Mouse (Mus musculus) liver, embryonic 12.5 days (tissue): ENCODE measurements around the gene Golga2. TPM values are rescaled to one million over a fixed set of nuclear protein-coding genes. Genes with fewer than 3 reads are reported as not detected.
"Not testable (repeated sequence)": the region's sequence is repeated elsewhere in the genome, so short reads cannot be mapped to it uniquely, and the experiment has no call there.

Experiments
- ATAC-seq: fragments of 200-750 bp; cut with Nextera tagmentation; 2 replicates; pipeline ENCODE4 v1.8.0; 2017; ENCODE audit warnings: moderate number of reproducible peaks, mild to moderate bottlenecking, moderate library complexity
- H3K27ac ChIP-seq: fragments of 300-500 bp; sonication (generic); 2 replicates; pipeline ENCODE4 v1.5.1; 2016; ENCODE audit warnings: mild to moderate bottlenecking
- H3K27me3 ChIP-seq: fragments of 300-500 bp; sonication (generic); replicated peaks from 2 replicates; pipeline ENCODE4 v1.6.1; 2016; ENCODE audit warnings: mild to moderate bottlenecking, moderate library complexity
- H3K36me3 ChIP-seq: fragments of 300-500 bp; sonication (generic); 2 replicates; pipeline ENCODE4 v1.6.1; 2016; ENCODE audit warnings: mild to moderate bottlenecking, moderate library complexity
- H3K4me1 ChIP-seq: fragments of 300-500 bp; sonication (generic); 2 replicates; pipeline ENCODE4 v1.6.1; 2016
- H3K4me2 ChIP-seq: fragments of 300-500 bp; sonication (generic); 2 replicates; pipeline ENCODE4 v1.6.1; 2016; ENCODE audit warnings: mild to moderate bottlenecking, moderate library complexity
- H3K4me3 ChIP-seq: fragments of 300-500 bp; sonication (generic); 2 replicates; pipeline ENCODE4 v1.5.1; 2016; ENCODE audit warnings: mild to moderate bottlenecking, moderate library complexity
- H3K9ac ChIP-seq: fragments of 300-500 bp; sonication (generic); 2 replicates; pipeline ENCODE4 v1.6.1; 2016; ENCODE audit warnings: mild to moderate bottlenecking, moderate library complexity
- H3K9me3 ChIP-seq: fragments of 300-500 bp; sonication (generic); replicated peaks from 2 replicates; pipeline ENCODE4 v1.6.1; 2016; ENCODE audit warnings: mild to moderate bottlenecking, moderate library complexity
- WGBS: fragments of 180-500 bp; shearing (Covaris S2); methylation state at CpG from one replicate; pipeline ENCODE4 v1.1.7; 2016; ENCODE audit not compliant: insufficient replicate concordance; 5-methylcytosine and 5-hydroxymethylcytosine counted together
- polyA plus RNA-seq: library from polyadenylated mRNA; unstranded; fragments of >200 nt; fragmentation: Nextera tagmentation; extraction: Ambion mirVana; gene quantifications from 2 replicates; pipeline ENCODE4 v1.2.1, GENCODE M21; 2016

Golga2 gene
- polyA plus RNA-seq, 1 experiment from 2014 or later, result 14.4 TPM

DNA sequence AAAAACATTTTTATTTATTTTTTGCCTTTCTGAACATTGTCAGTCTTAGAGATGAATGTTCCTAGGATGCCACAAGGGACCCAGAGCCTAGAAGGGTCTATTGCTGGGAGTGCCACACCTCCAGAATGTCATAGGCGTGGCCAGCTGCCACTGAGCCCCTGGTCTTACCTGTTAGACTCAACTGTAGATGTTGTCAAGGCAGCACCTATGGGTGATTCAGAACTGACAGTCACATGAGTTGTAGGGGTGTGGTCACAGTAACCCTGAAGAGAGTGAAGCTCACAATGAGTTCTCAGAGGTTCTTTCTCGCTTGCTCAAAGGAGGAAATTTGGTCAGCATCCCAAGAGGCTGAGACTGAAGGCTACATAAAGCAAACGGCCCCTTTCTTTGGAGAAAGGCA lies 8.1 kb downstream of the Golga2 start:
- Histone ChIP-seq H3K4me1 (0 out of 2 replicates have a peak, but pooled peaks cover 2% of the 10 kb centered on the region), H3K27me3 (no peaks in the 10 kb centered on the region), H3K9ac (no peak overlapping the region), H3K4me2 (no peak overlapping the region), H3K4me3 (no peak overlapping the region), H3K27ac (no peak overlapping the region), H3K36me3 (peaks cover 81% of the 10 kb centered on the region), H3K9me3 (no peaks in the 10 kb centered on the region)
- WGBS, result 76% methylated on average over 3 of the region's 3 CpGs
- 0 out of 2 replicates have a peak, but pooled peaks have one; percentile 18 for ATAC-seq

DNA sequence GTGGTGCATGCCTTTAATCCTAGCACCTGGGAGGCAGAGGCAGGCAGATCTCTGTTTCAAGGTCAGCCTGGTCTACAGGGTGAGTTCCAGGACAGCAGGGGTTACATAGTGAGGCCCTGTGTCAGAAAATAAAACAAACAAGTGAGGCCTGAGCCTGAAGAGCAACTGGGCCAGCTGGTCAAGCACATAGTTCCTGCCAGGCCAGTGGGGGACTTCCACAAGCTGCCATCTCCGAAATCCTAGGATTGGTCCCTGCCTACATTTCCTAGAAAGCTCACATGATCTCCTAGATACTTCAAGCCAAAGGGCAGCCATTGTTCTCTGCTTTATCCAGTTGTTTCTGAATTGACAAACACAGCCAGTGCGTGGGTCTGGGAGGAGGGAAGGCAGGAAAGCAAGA lies 8.7 kb downstream of the Golga2 start:
- H3K9ac ChIP-seq, ATAC-seq, H3K4me3 ChIP-seq, H3K4me2 ChIP-seq, H3K4me1 ChIP-seq, H3K27me3 ChIP-seq, H3K27ac ChIP-seq, H3K9me3 ChIP-seq: not testable (repeated sequence)
- 77% methylated on average over 2 of the region's 2 CpGs for WGBS
- peaks cover 86% of the 10 kb centered on the region for H3K36me3 ChIP-seq

DNA sequence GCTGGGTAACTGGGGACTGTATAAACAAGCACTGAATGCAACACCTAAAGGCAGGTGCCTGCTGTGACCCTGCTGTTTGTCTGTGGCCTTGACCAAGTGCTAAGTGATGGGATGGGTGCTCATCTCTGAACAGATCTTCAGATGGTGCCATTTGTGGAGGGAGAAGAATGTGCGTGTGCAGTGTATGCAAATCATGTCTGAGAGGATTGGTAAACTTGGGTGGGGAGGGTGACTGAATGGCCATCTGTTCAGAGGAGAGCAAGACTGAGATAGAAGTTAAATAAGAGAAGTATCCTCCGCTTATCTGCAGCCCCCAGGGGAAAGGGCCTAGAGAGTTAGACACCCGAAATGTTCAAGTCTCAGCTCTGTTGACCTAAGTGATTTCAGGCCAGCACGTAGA lies 12.3 kb downstream of the Golga2 start:
- Histone ChIP-seq H3K4me2 (no peak overlapping the region), H3K4me1 (no peaks in the 10 kb centered on the region), H3K27me3 (no peaks in the 10 kb centered on the region), H3K9ac (no peak overlapping the region), H3K9me3 (no peaks in the 10 kb centered on the region), H3K27ac (no peak overlapping the region), H3K4me3 (no peak overlapping the region), H3K36me3 (peaks cover 95% of the 10 kb centered on the region)
- ATAC-seq, result no peak
- 80% methylated on average over 4 of the region's 4 CpGs for WGBS

DNA sequence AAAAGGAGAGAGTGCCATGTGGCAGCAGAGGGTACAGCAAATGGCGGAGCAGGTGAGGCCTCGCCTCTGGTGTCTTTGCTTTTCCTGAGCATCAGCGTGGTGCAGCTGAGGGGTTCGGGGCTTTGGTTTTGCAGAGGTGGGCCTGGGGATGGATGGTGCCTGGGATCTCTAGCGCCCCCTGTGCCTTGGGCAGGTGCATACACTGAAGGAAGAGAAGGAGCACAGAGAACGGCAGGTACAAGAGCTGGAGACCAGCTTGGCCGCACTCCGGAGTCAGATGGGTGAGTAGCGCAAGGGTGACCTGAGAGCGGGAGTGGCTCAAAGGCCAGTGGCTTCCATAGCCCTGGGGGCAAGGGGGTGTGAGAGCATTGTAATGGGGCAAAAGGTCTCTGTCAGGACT lies 15.8 kb downstream of the Golga2 start:
- Histone ChIP-seq H3K36me3 (peaks cover 99% of the 10 kb centered on the region), H3K9me3 (no peaks in the 10 kb centered on the region), H3K9ac (no peak overlapping the region), H3K4me3 (no peak overlapping the region), H3K27ac (no peak overlapping the region), H3K27me3 (no peaks in the 10 kb centered on the region), H3K4me2 (no peak overlapping the region), H3K4me1 (no peaks in the 10 kb centered on the region)
- no peak for ATAC-seq
- 82% methylated on average over 10 of the region's 10 CpGs for WGBS

DNA sequence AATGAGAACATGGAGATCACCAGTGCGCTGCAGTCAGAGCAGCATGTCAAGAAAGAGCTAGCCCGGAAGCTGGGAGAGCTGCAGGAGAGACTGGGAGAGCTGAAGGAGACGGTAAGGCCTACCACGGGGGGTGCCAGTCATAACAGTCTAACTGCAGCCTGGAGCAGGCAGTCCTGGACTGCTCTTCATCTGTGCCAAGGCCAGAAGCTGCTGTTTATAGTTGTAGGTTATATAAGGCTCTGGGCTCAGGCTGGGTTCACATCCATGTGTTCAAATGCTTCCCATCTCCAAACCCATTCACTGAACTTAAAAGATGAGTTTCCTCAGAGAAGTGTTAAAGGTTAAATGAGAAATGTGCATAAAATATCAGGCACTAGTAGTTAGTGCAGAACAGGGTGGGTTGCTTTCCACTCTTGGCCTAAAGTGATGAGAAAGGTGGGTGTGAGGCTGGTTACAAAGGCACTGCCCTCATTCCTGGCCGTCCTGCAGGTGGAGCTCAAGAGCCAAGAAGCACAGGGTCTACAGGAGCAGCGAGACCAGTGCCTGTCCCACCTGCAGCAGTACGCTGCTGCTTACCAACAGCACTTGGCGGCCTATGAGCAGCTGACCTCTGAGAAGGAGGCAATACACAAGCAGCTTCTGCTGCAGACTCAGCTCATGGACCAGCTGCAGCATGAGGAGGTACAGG lies 17.1 kb downstream of the Golga2 start:
- no peak overlapping the region for H3K27ac ChIP-seq
- H3K36me3 ChIP-seq, result peaks cover 89% of the 10 kb centered on the region
- 60% methylated on average over 8 of the region's 8 CpGs for WGBS
- no peak for ATAC-seq
- H3K9ac ChIP-seq, result no peak overlapping the region
- no peaks in the 10 kb centered on the region for H3K27me3 ChIP-seq
- H3K4me1 ChIP-seq, result no peaks in the 10 kb centered on the region
- no peak overlapping the region for H3K4me3 ChIP-seq
- H3K4me2 ChIP-seq, result no peak overlapping the region
- H3K9me3 ChIP-seq, result no peaks in the 10 kb centered on the region

DNA sequence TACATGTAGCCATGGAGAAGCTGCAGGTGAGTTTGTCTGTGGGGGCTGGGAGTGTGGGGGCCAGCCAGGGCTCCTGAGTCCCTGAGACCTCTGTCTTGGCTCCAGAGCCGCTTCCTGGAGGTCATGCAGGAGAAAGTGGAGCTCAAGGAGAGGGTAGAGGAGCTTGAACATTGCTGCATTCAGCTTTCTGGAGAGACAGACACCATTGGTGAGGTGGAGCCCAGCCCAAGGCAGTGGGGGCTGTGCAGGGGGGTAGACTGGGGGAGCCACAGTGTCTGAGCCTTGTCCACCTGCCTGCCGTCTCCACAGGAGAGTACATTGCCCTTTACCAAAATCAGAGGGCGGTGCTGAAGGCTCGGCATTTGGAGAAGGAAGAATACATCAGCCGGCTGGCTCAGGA lies 18.5 kb downstream of the Golga2 start:
- Histone ChIP-seq H3K9me3 (no peaks in the 10 kb centered on the region), H3K9ac (no peak overlapping the region), H3K27me3 (peaks cover 11% of the 10 kb centered on the region), H3K4me3 (no peak overlapping the region), H3K27ac (no peak overlapping the region), H3K36me3 (peaks cover 76% of the 10 kb centered on the region), H3K4me2 (no peak overlapping the region), H3K4me1 (no peaks in the 10 kb centered on the region)
- no peak for ATAC-seq
- WGBS, result 84% methylated on average over 5 of the region's 5 CpGs

DNA sequence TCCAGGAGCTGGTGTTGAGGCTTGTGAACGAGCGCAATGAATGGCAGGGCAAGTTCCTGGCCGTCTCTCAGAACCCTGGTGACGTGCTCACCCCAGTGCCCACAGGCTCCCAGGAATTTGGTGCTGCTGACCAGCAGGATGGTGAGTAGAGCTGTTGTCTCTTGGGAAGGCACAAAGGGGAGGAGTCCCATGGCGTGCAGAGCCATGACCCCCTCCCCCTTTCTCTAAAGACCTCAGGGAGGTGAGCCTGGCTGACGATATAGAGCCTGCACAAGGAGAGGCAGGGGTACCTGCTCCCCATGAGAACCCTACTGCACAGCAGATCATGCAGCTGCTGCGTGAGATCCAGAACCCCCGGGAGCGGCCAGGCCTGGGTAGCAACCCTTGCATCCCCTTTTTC lies 19.0 kb downstream of the Golga2 start:
- Histone ChIP-seq H3K4me3 (no peak overlapping the region), H3K36me3 (peaks cover 71% of the 10 kb centered on the region), H3K9me3 (no peaks in the 10 kb centered on the region), H3K27ac (no peak overlapping the region), H3K27me3 (peaks cover 16% of the 10 kb centered on the region), H3K4me2 (no peak overlapping the region), H3K4me1 (0 out of 2 replicates have a peak, but pooled peaks cover 2% of the 10 kb centered on the region), H3K9ac (no peak overlapping the region)
- no peak for ATAC-seq
- 83% methylated on average over 9 of the region's 9 CpGs for WGBS

DNA sequence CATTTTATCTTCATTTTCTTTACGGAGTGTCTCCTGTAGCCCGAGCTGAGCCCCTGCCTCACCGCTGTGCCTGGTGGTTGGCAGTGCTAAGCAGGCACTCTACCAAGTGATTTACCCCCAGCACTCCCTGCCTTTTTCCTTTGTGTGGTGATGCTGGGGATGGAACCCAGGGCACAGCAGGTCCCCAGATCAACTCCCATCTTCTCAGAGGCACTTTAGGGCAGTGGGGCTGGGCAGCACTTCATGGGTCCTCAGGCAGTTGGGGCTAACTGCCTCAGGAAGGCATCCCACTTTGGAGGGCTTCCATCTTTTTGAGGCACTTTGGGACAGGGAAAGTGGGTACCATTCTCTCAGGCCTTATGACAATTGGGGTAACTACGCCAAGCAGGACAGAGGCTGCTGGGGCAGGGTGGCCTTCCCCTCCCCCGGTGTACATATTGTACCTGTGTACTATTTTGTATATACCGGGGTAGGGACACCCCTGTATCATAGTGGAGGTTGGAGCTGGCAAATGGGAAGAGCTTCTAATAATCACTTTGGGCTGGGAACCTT lies 20.1 kb downstream of the Golga2 start:
- Histone ChIP-seq H3K9ac (no peak overlapping the region), H3K27me3 (peaks cover 28% of the 10 kb centered on the region), H3K4me2 (no peak overlapping the region), H3K4me3 (no peak overlapping the region), H3K9me3 (no peaks in the 10 kb centered on the region), H3K27ac (no peak overlapping the region), H3K4me1 (peaks cover 14% of the 10 kb centered on the region), H3K36me3 (peaks cover 60% of the 10 kb centered on the region)
- 82% methylated on average over 6 of the region's 6 CpGs for WGBS
- ATAC-seq, result no peak

DNA sequence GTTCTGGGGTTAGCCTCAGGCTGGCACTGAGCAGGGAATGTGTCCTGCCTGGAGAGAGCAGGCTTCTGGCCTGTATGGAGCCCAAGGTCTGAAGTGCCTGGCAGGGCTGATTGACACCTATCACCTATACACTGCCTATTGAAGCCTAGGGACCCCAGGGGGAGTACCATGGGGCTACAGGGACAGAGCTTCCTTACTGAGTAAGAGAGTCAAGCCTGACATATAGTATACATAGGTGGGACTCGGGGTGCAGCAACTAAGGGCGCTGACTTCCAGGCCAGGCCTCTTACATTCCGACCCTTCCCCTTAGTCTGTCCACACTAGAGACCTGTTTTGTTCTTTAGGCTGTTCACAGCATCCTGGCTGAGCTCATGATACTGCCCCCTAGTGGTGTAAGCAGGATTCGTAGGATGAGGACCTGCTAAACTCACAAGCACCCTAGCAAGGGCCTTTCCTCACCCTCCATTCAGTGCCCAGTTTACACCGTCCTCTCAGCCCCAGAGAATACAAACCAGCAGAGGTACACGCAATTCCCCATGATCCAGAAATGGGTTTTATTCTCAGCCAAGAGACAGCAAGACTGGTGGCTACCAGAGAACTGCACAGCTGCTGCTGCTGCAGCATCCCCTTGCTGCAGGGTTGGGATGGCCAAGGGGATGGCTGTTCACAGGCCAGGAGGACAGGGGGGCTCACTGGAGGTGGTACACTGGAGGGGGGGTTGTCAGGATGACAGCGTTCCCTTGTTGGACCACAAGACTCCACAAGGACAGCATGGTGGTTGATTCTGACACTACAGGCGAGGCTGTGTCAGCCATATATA lies 21.0 kb downstream of the Golga2 start:
- H3K9ac ChIP-seq, result no peak overlapping the region
- H3K27ac ChIP-seq, result no peak overlapping the region
- peaks cover 36% of the 10 kb centered on the region for H3K27me3 ChIP-seq
- H3K4me1 ChIP-seq, result peaks cover 17% of the 10 kb centered on the region
- peaks cover 52% of the 10 kb centered on the region for H3K36me3 ChIP-seq
- ATAC-seq, result no peak
- 38% methylated on average over 8 of the region's 8 CpGs for WGBS
- no peak overlapping the region for H3K4me3 ChIP-seq
- H3K9me3 ChIP-seq, result no peaks in the 10 kb centered on the region
- H3K4me2 ChIP-seq, result no peak overlapping the region

DNA sequence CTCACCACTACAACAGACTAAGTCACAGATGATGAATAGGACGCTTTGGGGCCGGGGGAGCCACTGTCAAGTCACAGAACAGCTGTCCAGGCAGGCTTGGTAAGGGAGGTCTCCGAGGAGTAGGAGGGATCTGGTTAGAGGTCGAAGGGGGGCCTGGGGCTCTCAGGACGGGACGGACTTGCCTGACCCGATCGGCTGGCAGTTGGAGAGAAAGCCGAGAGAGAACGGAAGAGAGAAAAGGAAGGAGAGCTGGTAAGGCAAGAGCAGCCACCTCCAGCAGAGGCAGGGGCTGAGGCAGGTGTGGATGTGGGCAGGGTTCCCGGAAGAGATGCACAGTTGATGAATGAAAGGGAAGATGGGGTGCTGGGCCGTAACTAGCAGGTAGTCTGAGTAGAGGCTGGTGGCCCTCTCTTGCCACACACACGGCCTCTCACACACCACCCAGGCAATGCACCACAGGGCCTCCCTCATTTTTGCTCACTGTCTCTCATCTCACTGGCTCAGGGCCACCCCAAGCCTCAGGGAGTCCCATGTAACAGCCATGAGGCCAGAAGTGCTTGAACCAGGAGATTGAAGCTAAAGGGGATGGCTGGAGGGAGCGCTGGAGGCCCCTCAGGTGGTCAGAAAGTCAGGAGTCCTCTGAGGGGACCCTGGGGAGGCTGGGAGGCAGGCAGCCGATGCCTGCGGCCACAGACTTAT lies 21.8 kb downstream of the Golga2 start:
- Histone ChIP-seq H3K4me2 (no peak overlapping the region), H3K9ac (no peak overlapping the region), H3K4me1 (peaks cover 17% of the 10 kb centered on the region), H3K9me3 (no peaks in the 10 kb centered on the region), H3K36me3 (peaks cover 43% of the 10 kb centered on the region), H3K27ac (no peak overlapping the region), H3K27me3 (peaks cover 43% of the 10 kb centered on the region), H3K4me3 (no peak overlapping the region)
- 87% methylated on average over 16 of the region's 16 CpGs for WGBS
- no peak for ATAC-seq

DNA sequence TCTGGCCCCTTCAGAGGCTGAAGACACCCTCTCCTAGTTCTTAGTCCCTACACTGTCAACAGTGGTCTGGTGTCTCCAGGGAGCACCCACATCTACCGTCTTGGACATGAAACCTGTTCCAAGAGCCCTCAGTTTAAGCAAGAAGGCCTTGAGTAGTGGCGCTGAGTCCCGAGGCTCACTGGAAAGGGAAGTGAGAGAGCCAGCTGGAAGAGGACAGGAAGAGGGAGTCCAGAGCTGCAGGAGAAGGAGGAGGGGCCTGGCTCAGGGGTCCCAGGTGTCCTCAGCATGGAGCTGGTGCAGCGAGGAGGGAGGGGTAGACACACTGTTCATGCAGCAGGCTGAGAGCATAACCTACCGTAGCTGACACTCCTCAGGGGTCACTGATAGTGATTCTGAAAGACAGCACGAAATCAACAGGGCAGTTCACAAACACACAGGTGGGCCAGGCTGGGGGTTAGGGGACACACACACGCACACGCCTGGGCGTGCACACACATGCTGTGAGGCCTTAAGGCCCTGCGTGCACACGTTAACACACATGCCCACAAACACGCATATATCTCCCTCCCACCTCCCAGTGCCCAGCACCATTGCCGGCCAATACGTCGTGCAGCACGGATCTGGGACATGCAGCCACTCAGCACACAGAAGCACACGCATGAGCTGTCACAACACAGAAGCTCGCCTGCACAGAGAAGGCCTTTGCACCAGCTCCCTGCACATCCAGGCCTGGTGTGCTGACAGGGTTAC lies 23.1 kb downstream of the Golga2 start:
- no peak overlapping the region for H3K9ac ChIP-seq
- H3K36me3 ChIP-seq, result peaks cover 30% of the 10 kb centered on the region
- H3K4me2 ChIP-seq, result no peak overlapping the region

More for the DNA sequence above, 23.1 kb downstream of the Golga2 start:
- Histone ChIP-seq H3K27me3 (peaks cover 54% of the 10 kb centered on the region), H3K27ac (no peak overlapping the region), H3K4me1 (peaks cover 17% of the 10 kb centered on the region), H3K9me3 (no peaks in the 10 kb centered on the region), H3K4me3 (no peak overlapping the region)
- no peak for ATAC-seq
- WGBS, result 74% methylated on average over 18 of the region's 18 CpGs
